Mouse (Mus musculus): ENCODE measurements around the gene S100a9. TPM values are rescaled to one million over a fixed set of nuclear protein-coding genes. Genes with fewer than 3 reads are reported as not detected.

Gene S100a9
- polyA plus RNA-seq, 2 experiments from 2014 or later = 1.3 TPM; not detected in 1

Other genes starting within 250 kb of the S100a9 start
- not detected for gene Npr1, start 229.9 kb downstream of the S100a9 start, polyA plus RNA-seq (2017; shearing (Covaris generic))
- 100 to 1,000 TPM in 1 of 2 experiments, 10 to 100 TPM in 1; 99.7 to 101 TPM for gene Ilf2, start 219.6 kb downstream of the S100a9 start, polyA plus RNA-seq (2017; shearing (Covaris generic))
- 10 to 100 TPM; 48.3 to 56.3 TPM for gene Snapin, start 204.7 kb downstream of the S100a9 start, polyA plus RNA-seq (2017; shearing (Covaris generic))
- 10 to 100 TPM; 43.5 to 67.8 TPM for gene Chtop, start 186.2 kb downstream of the S100a9 start, polyA plus RNA-seq (2017; shearing (Covaris generic))
- 1 to 10 TPM; 5.6 to 6.6 TPM for gene S100a1, start 181.3 kb downstream of the S100a9 start, polyA plus RNA-seq (2017; shearing (Covaris generic))
- gene S100a13, start 181.3 kb downstream of the S100a9 start, polyA plus RNA-seq (2017; shearing (Covaris generic)) = 100 to 1,000 TPM; 235 to 298 TPM
- under 1 TPM in 1 of 2 experiments, not detected in 1; 0.47 TPM for gene S100a14, start 168.9 kb downstream of the S100a9 start, polyA plus RNA-seq (2017; shearing (Covaris generic))
- not detected for gene S100a16, start 158.5 kb downstream of the S100a9 start, polyA plus RNA-seq (2017; shearing (Covaris generic))
- gene S100a3, start 135.1 kb downstream of the S100a9 start, polyA plus RNA-seq (2017; shearing (Covaris generic)) = 1 to 10 TPM; 2.6 to 3.2 TPM
- gene S100a2, start 105.5 kb downstream of the S100a9 start, polyA plus RNA-seq (2017; shearing (Covaris generic)) = not detected
- not detected for gene Gm42674, start 93.8 kb downstream of the S100a9 start, polyA plus RNA-seq (2017; shearing (Covaris generic))
- gene S100a4, start 92.0 kb downstream of the S100a9 start, polyA plus RNA-seq (2017; shearing (Covaris generic)) = 100 to 1,000 TPM; 152 to 248 TPM
- gene S100a5, start 87.2 kb downstream of the S100a9 start, polyA plus RNA-seq (2017; shearing (Covaris generic)) = not detected
- gene S100a6, start 82.8 kb downstream of the S100a9 start, polyA plus RNA-seq (2017; shearing (Covaris generic)) = 100 to 1,000 TPM; 548 to 785 TPM
- not detected for gene S100a7a, start 41.7 kb downstream of the S100a9 start, polyA plus RNA-seq (2017; shearing (Covaris generic))
- 1 to 10 TPM in 1 of 2 experiments, not detected in 1; 1.8 TPM for gene S100a8, start 26.7 kb downstream of the S100a9 start, polyA plus RNA-seq (2017; shearing (Covaris generic))
- not detected for gene Pglyrp4, start 31.2 kb upstream of the S100a9 start, polyA plus RNA-seq (2017; shearing (Covaris generic))
- gene Gm5849, start 82.2 kb upstream of the S100a9 start, polyA plus RNA-seq (2017; shearing (Covaris generic)) = not detected